Comparison of ENCODE assay signal across 8 mouse cellular contexts in the genomic region with DNA sequence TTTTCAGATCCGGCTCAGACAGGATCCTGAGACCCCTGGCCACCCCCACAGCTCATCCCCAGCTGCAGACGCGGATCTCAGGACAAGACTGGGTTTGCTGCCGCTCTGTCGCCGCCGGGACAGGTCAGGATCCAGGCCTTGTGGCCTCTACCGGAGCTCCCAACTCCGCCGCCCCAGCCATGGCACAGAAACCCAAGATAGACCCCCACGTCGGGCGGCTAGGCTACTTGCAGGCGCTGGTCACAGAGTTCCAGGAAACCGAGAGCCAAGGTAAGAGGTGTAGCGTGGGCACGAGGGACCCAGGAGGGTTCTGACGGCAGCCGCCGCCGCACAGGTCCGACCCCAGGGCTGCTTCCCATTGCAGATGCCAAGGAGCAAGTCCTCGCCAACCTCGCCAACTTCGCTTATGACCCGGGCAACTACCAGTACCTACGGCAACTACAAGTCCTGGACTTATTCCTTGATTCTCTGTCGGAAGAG. TPM values are rescaled to one million over a fixed set of nuclear protein-coding genes. Genes with fewer than 3 reads are reported as not detected.
DNase-seq lines count a peak whose midpoint lies in the region; ATAC-seq and TF ChIP-seq lines count a peak whose summit lies in the region.

No protein-coding gene starts in this region.

- peak overlapping the region; percentile 88 for H3K4me3 ChIP-seq in lung, embryonic 15.5 days
- peak overlapping the region; percentile 87 for H3K4me3 ChIP-seq in embryonic fibroblast, embryonic 13.5 days (ENCODE audit: insufficient read depth, low read length)
- H3K4me3 ChIP-seq in limb, embryonic 13.5 days = peak overlapping the region; percentile 92
- H3K4me3 ChIP-seq in olfactory bulb, adult 2 months (ENCODE audit: insufficient read depth, low read depth, low read length) = peak overlapping the region; percentile 63

- no peak for TF ChIP-seq POLR2A in embryonic fibroblast, embryonic 13.5 days (IDR thresholded peaks at IDR 0.05; ENCODE audit: low read depth, low read length)
- TF ChIP-seq POLR2A in olfactory bulb, adult 2 months (IDR thresholded peaks at IDR 0.05; ENCODE audit: insufficient read depth, low read depth, low read length) = 0 out of 2 replicates have a peak, but pooled peaks have one; percentile 10

- H3K9ac ChIP-seq in lung, embryonic 15.5 days = peak overlapping the region; percentile 69
- H3K9ac ChIP-seq in limb, embryonic 13.5 days = peak overlapping the region; percentile 85

- peaks cover 31% of the 10 kb centered on the region for H3K4me1 ChIP-seq in lung, embryonic 15.5 days
- peaks cover 2% of the 10 kb centered on the region; the same call in 1 of the 2 replicates for H3K4me1 ChIP-seq in embryonic fibroblast, embryonic 13.5 days (ENCODE audit: control insufficient read depth, insufficient read depth, low read length)
- peaks cover 31% of the 10 kb centered on the region for H3K4me1 ChIP-seq in limb, embryonic 13.5 days
- H3K4me1 ChIP-seq in olfactory bulb, adult 2 months (ENCODE audit: control insufficient read depth, insufficient read depth, low read length) = peaks cover 14% of the 10 kb centered on the region

- H3K4me2 ChIP-seq in lung, embryonic 15.5 days = peak overlapping the region; percentile 82
- H3K4me2 ChIP-seq in limb, embryonic 13.5 days (replicated peaks) = peak overlapping the region; percentile 87

- no peak for TF ChIP-seq CTCF in embryonic fibroblast, embryonic 13.5 days (IDR thresholded peaks at IDR 0.05; ENCODE audit: borderline replicate concordance, insufficient read depth, low read length)
- no peak for TF ChIP-seq CTCF in olfactory bulb, adult 2 months (IDR thresholded peaks at IDR 0.05; ENCODE audit: insufficient read depth, low read depth, low read length)

- 3% methylated on average over 28 of the region's 28 CpGs for WGBS in lung, embryonic 15.5 days
- 4% methylated on average over 28 of the region's 28 CpGs for WGBS in limb, embryonic 13.5 days
- WGBS in olfactory bulb, adult 2 months = 1% methylated on average over 28 of the region's 28 CpGs

- H3K36me3 ChIP-seq in lung, embryonic 15.5 days = no peaks in the 10 kb centered on the region
- peaks cover 6% of the 10 kb centered on the region; the same call in 1 of the 2 replicates for H3K36me3 ChIP-seq in limb, embryonic 13.5 days

- ATAC-seq in lung, embryonic 15.5 days (ENCODE audit: borderline replicate concordance, extremely low read depth, low FRiP score, low TSS enrichment) = peak; percentile 23
- ATAC-seq in limb, embryonic 13.5 days (ENCODE audit: low FRiP score, low read depth) = 0 out of 2 replicates have a peak, but pooled peaks have one; percentile 6

- H3K27me3 ChIP-seq in lung, embryonic 15.5 days = no peaks in the 10 kb centered on the region
- H3K27me3 ChIP-seq in limb, embryonic 13.5 days = no peaks in the 10 kb centered on the region

- no peak for DNase-seq in lung, postnatal 4 days
- no peak for DNase-seq in retina, postnatal 1 day
- DNase-seq in embryo, embryonic 11 days = no peak
- DNase-seq in right cerebral cortex, postnatal 14 days = no peak

- no peaks in the 10 kb centered on the region for H3K9me3 ChIP-seq in lung, embryonic 15.5 days
- H3K9me3 ChIP-seq in limb, embryonic 13.5 days = no peaks in the 10 kb centered on the region

- H3K27ac ChIP-seq in lung, embryonic 15.5 days = no peak overlapping the region
- no peak overlapping the region for H3K27ac ChIP-seq in embryonic fibroblast, embryonic 13.5 days (ENCODE audit: insufficient read depth, low read length)
- H3K27ac ChIP-seq in limb, embryonic 13.5 days = no peak overlapping the region
- no peak overlapping the region for H3K27ac ChIP-seq in olfactory bulb, adult 2 months (ENCODE audit: insufficient read depth, low read depth, low read length)

RNA-seq across cellular contexts. Expression of a gene that starts 0.3 kb away (rescaled TPM):
- polyA plus RNA-seq in lung, embryonic 15.5 days (2015; fragmentation: Nextera tagmentation; extraction: Ambion mirVana) = 6.6 and 7.1 TPM in 2 replicates
- polyA plus RNA-seq in embryonic fibroblast, embryonic 13.5 days (2011; ENCODE audit: insufficient read length, low read depth, missing spikeins) = 7.1 and 8.2 TPM in 2 replicates
- 9.3 and 10.2 TPM in 2 replicates for polyA plus RNA-seq in limb, embryonic 13.5 days (2015; fragmentation: Nextera tagmentation; extraction: Ambion mirVana)
- not detected in 2 replicates for polyA plus RNA-seq in olfactory bulb, adult 2 months (2012; ENCODE audit: insufficient read depth, insufficient read length, low replicate concordance, missing spikeins)

RNA-seq across cellular contexts. Expression of a gene that starts 13.5 kb away (rescaled TPM):
- 0.55 and 1.9 TPM in 2 replicates for polyA plus RNA-seq in lung, embryonic 15.5 days (2015; fragmentation: Nextera tagmentation; extraction: Ambion mirVana)
- polyA plus RNA-seq in embryonic fibroblast, embryonic 13.5 days (2011; ENCODE audit: insufficient read length, low read depth, missing spikeins) = not detected in 2 replicates
- 0.15 and 0.19 TPM in 2 replicates for polyA plus RNA-seq in limb, embryonic 13.5 days (2015; fragmentation: Nextera tagmentation; extraction: Ambion mirVana)
- not detected in 2 replicates for polyA plus RNA-seq in olfactory bulb, adult 2 months (2012; ENCODE audit: insufficient read depth, insufficient read length, low replicate concordance, missing spikeins)

RNA-seq across cellular contexts. Expression of a gene that starts 15.9 kb away (rescaled TPM):
- polyA plus RNA-seq in lung, embryonic 15.5 days (2015; fragmentation: Nextera tagmentation; extraction: Ambion mirVana) = 81.5 and 83.7 TPM in 2 replicates
- 54.2 and 76.2 TPM in 2 replicates for polyA plus RNA-seq in embryonic fibroblast, embryonic 13.5 days (2011; ENCODE audit: insufficient read length, low read depth, missing spikeins)
- 65.4 and 75.4 TPM in 2 replicates for polyA plus RNA-seq in limb, embryonic 13.5 days (2015; fragmentation: Nextera tagmentation; extraction: Ambion mirVana)
- not detected in 2 replicates for polyA plus RNA-seq in olfactory bulb, adult 2 months (2012; ENCODE audit: insufficient read depth, insufficient read length, low replicate concordance, missing spikeins)

RNA-seq across cellular contexts. Expression of a gene that starts 35.5 kb away (rescaled TPM):
- polyA plus RNA-seq in lung, embryonic 15.5 days (2015; fragmentation: Nextera tagmentation; extraction: Ambion mirVana) = not detected in 2 replicates
- polyA plus RNA-seq in embryonic fibroblast, embryonic 13.5 days (2011; ENCODE audit: insufficient read length, low read depth, missing spikeins) = not detected in 2 replicates
- 0.08 TPM in 1 of 2 replicates, not detected in the other for polyA plus RNA-seq in limb, embryonic 13.5 days (2015; fragmentation: Nextera tagmentation; extraction: Ambion mirVana)
- polyA plus RNA-seq in olfactory bulb, adult 2 months (2012; ENCODE audit: insufficient read depth, insufficient read length, low replicate concordance, missing spikeins) = not detected in 2 replicates

RNA-seq across cellular contexts. Expression of a gene that starts 38.4 kb away (rescaled TPM):
- 504 and 510 TPM in 2 replicates for polyA plus RNA-seq in lung, embryonic 15.5 days (2015; fragmentation: Nextera tagmentation; extraction: Ambion mirVana)
- 141 and 164 TPM in 2 replicates for polyA plus RNA-seq in embryonic fibroblast, embryonic 13.5 days (2011; ENCODE audit: insufficient read length, low read depth, missing spikeins)
- 557 and 558 TPM in 2 replicates for polyA plus RNA-seq in limb, embryonic 13.5 days (2015; fragmentation: Nextera tagmentation; extraction: Ambion mirVana)
- not detected in 2 replicates for polyA plus RNA-seq in olfactory bulb, adult 2 months (2012; ENCODE audit: insufficient read depth, insufficient read length, low replicate concordance, missing spikeins)

Comparison
In these comparisons a context has a peak if more than half of its experiments do, and no peak if none do; other contexts are left out.
1. RNA of a gene that starts 15.9 kb away (polyA plus RNA-seq): 81.5 to 83.7 TPM in lung, embryonic 15.5 days, 65.4 to 75.4 TPM in limb, embryonic 13.5 days and 54.2 to 76.2 TPM in embryonic fibroblast, embryonic 13.5 days; not detected in olfactory bulb, adult 2 months; every median in the first group is over 10 times any median in the second.
2. Peak in every context shown above with its lines, with median percentiles within 50 percentile points of each other: H3K4me3 ChIP-seq.